Mouse (Mus musculus) urinary bladder, adult 18-20 months (tissue): ENCODE measurements at regions not wholly inside any gene's neighbourhood (a gene's known extent, or its start where the extent isn't known, plus 50 kb on each side); places are given as distances from the start of the nearest gene placed in this dataset.

Experiments
- DNase-seq, 2 experiments: peaks; one replicate each; pipeline ENCODE4 v3.0.0; 2022; ENCODE audit warnings: low spot score in 2 of 2, mixed read lengths in 2 of 2

DNA sequence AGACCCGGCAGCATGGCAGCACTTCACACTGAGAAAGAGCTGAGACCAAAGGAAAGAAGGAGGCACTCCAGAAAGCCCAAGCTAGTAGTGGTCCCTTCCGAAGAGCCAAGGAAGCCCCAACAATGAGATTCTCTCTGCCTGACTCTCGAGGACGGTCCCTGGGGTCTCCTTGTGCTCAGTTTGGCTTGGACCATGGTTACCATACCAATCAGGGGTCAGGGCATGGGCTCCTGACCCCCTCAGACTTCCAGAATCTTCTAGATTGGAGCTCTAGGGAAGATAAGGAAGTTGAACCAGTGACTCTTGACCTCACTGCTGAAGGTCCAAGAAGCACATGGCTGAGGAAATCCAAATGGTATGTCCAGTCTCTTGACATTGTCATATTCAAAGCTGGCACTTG, 53.0 kb upstream of the Cplx2 start:
- no peak for DNase-seq

GRCm38 (mm10) chr13:54318601-54319000, 52.5 kb upstream of the Cplx2 start:
- DNase-seq, result no peak

DNA sequence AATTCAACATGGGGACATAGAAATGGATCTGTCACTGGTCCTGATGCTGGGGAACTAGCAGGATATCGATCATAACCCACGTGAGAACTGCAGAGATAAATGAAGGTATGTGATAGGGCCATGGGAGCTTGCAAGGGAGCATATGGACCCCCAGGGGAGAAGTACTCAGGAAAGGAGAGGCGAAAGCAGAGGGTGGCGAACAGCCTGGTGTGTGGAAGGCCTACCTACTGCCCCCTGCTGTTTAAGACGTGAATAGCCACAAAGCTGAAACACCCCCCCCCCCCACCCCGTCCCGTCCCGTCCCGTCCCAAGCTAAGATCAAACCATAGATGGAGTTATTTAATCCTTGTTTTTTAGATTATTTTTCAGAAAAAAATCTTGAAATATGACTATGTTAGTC, 50.9 kb upstream of the Cplx2 start:
- no peak for DNase-seq

DNA sequence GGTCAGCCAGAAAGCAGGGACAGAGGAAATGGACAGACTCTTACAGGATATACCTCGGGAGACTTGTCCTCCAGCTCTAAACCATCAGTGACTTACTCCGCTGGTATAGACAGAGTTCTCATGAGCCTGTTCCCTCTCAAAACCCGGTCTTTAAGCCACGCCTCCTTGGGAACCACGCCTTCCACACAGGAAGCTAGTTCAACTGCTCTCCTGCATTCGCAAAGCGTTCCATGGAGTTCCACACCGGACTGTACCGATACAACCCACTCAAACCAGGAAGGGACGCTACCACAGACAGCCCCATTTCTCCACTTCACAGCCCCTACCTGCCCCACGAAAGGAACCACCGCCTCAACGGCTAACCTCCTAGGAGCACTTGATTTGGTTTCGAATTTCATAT, 50.1 kb upstream of the Cplx2 start:
- no peak for DNase-seq
